Mouse (Mus musculus) stomach, embryonic 14.5 days (tissue): ENCODE results near the gene Kcne3. TPM values are rescaled to one million over a fixed set of nuclear protein-coding genes. Genes with fewer than 3 reads are reported as not detected.
A peak's percentile ranks its signal among the peaks of the same experiment; 100 is the strongest.

Source experiments
- ATAC-seq: fragments of 200-750 bp; cut with Nextera tagmentation; 2 replicates; pipeline ENCODE4 v1.8.0; 2017; ENCODE audit warnings: low read depth, moderate TSS enrichment; ENCODE audit not compliant: insufficient number of reproducible peaks, insufficient read depth, low FRiP score
- H3K27ac ChIP-seq: fragments of 300-500 bp; sonication (generic); 2 replicates; pipeline ENCODE4 v1.5.1; 2014; ENCODE audit warnings: mild to moderate bottlenecking, low read length, moderate library complexity, mixed read lengths
- H3K27me3 ChIP-seq: fragments of 300-500 bp; sonication (generic); 2 replicates; pipeline ENCODE4 v1.6.1; 2014; ENCODE audit warnings: low read length, control low read depth, mixed read lengths; ENCODE audit not compliant: control insufficient read depth, insufficient read depth
- H3K36me3 ChIP-seq: fragments of 300-500 bp; sonication (generic); 2 replicates; pipeline ENCODE4 v1.6.1; 2014; ENCODE audit warnings: mild to moderate bottlenecking, control low read depth, low read length, moderate library complexity, mixed read lengths; ENCODE audit not compliant: control insufficient read depth, insufficient read depth
- H3K4me1 ChIP-seq: fragments of 300-500 bp; sonication (generic); 2 replicates; pipeline ENCODE4 v1.6.1; 2014; ENCODE audit warnings: low read length, control low read depth, mixed read lengths; ENCODE audit not compliant: control insufficient read depth, insufficient read depth
- H3K4me2 ChIP-seq: fragments of 300-500 bp; sonication (generic); replicated peaks from 2 replicates; pipeline ENCODE4 v1.6.1; 2014; ENCODE audit warnings: low read depth, low read length, control low read depth
- H3K4me3 ChIP-seq: fragments of 300-500 bp; sonication (generic); 2 replicates; pipeline ENCODE4 v1.5.1; 2014; ENCODE audit warnings: low read depth, low read length, control low read depth
- H3K9ac ChIP-seq: fragments of 300-500 bp; sonication (generic); replicated peaks from 2 replicates; pipeline ENCODE4 v1.6.1; 2014; ENCODE audit warnings: low read depth, mild to moderate bottlenecking, control low read depth, low read length, moderate library complexity, mixed read lengths
- H3K9me3 ChIP-seq: fragments of 300-500 bp; sonication (generic); 2 replicates; pipeline ENCODE4 v1.6.1; 2016; ENCODE audit warnings: low read depth, low read length, control low read depth; ENCODE audit not compliant: control insufficient read depth
- WGBS: fragments of 180-500 bp; shearing (Covaris S2); extraction: QIAGEN DNeasy Blood & Tissue Kit; methylation state at CpG from one replicate; pipeline ENCODE4 v1.1.7; 2014; 5-methylcytosine and 5-hydroxymethylcytosine counted together
- polyA plus RNA-seq: library from polyadenylated mRNA; unstranded; fragments of >200 nt; fragmentation: Nextera tagmentation; extraction: Ambion mirVana; gene quantifications from 2 replicates; pipeline ENCODE4 v1.2.1, GENCODE M21; 2014

The Kcne3 gene
- polyA plus RNA-seq, 1 experiment from 2014 or later, result 23.0 TPM

DNA sequence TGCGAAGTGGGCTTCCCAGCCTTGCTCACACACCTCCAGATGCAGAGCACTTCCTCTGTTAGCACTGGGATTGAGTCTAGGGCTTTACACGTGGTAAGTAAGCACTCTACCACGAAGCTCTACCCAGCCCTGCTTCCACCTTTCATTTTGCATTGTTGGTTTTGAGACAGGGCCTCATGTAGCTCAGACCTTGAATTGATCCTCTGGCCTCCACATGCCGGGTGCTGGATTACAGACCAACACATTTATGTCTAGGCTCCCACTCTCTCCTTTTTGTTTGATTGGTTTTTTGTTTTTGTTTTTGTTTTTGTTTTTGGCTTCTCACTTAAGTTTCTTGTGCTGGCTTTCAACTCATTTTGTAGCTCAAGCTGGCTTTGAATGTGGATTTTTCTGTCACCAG lies 5.5 kb upstream of the Kcne3 start:
- no peaks in the 10 kb centered on the region for H3K4me1 ChIP-seq
- H3K9me3 ChIP-seq, result no peaks in the 10 kb centered on the region
- no peaks in the 10 kb centered on the region for H3K27me3 ChIP-seq
- no peak overlapping the region for H3K4me3 ChIP-seq
- H3K36me3 ChIP-seq, result no peaks in the 10 kb centered on the region
- H3K27ac ChIP-seq, result no peak overlapping the region
- no peak for ATAC-seq
- H3K4me2 ChIP-seq, result no peak overlapping the region
- WGBS, result 57% methylated on average over 4 of the region's 4 CpGs
- H3K9ac ChIP-seq, result no peak overlapping the region

DNA sequence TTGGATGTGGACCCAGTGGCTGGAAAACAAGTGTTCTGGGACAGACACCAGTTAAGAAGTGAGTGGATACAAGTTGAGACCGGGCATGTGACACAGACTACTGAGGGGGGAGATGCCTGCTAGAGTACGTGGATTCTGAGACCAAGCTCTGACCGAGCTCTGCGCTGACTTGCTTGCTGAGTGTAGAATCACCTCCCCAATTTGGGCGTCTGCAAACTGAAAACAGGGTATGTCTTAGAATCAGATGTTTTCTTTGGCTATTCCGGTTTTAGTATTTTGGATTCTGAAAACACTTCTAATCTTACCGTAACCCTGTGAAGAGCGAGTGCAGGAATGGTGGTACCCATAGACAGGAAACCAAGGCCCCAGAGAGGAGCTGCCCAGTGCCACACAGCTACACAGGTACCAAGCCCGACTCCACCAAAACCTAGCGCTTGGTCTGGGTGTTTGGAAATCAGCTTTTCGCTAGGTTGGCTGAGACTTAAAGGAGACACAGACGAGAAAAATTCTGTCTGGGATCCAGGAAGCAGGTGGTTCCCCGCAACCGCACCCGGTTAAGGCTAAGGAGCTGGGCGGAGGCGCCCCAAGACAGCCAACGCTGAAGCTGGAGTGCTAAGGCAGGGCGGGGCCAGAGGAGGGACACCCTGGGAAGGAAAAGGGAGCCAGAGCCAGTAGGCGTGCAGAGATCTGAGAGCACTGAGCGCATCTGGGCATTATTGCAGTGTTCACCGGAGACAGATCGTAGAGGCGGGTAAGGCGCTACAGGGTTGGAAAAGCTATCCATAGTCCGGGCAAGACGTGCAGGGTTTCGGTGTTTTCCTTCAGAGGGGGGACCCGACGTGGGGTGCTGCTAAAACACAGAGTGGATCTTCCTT lies 2.0 kb downstream of the Kcne3 start:
- Histone ChIP-seq H3K9me3 (no peaks in the 10 kb centered on the region), H3K4me3 (peak overlapping the region; percentile 36), H3K36me3 (no peaks in the 10 kb centered on the region), H3K27ac (no peak overlapping the region), H3K9ac (no peak overlapping the region), H3K4me1 (peaks cover 7% of the 10 kb centered on the region), H3K27me3 (0 out of 2 replicates have a peak, but pooled peaks cover 11% of the 10 kb centered on the region), H3K4me2 (peak overlapping the region; percentile 61)
- peak; percentile 87 for ATAC-seq
- 7% methylated on average over 30 of the region's 30 CpGs for WGBS

DNA sequence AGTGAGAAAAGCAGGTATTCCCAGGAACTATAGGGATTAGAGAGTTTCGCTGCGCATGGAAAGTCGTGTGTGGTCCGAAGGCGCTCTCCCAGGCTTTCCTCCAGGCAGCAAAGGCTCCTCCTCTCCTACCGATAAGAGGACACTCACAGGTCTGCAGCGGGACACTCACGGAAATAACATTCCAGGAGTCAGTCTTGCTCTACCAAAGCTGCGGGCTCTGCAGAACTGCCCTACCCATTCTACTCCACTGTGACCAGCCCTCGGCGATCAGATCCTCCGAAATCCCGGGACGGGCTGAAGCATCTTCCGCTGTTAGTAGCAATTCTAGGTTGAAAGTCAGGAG lies 2.6 kb downstream of the Kcne3 start:
- Histone ChIP-seq H3K4me2 (peak overlapping the region; percentile 61), H3K36me3 (no peaks in the 10 kb centered on the region), H3K4me3 (peak overlapping the region; percentile 36), H3K9me3 (no peaks in the 10 kb centered on the region), H3K4me1 (peaks cover 7% of the 10 kb centered on the region), H3K27me3 (0 out of 2 replicates have a peak, but pooled peaks cover 11% of the 10 kb centered on the region), H3K27ac (no peak overlapping the region), H3K9ac (no peak overlapping the region)
- 1% methylated on average over 15 of the region's 15 CpGs for WGBS
- ATAC-seq, result 0 out of 2 replicates have a peak, but pooled peaks have one; percentile 40

DNA sequence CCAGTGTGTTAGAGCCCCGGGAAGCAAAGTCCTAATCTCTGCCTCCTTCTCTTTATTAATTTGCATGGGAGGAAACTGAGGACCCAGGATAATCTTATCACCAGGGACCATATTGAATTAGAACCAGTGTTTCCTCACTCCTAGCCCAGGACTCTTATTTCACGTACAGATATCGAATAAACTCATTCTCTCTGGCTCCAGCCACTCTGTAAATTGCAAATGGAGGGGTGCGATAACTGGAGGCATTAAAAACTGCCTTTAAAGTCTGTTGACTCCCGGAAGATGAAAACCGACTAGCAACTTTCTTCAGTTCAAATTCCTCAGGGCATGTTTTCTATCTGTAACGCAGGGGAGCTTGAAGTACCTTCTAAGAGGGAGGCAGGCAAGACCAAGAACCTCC lies 3.1 kb downstream of the Kcne3 start:
- H3K27ac ChIP-seq, result no peak overlapping the region
- WGBS, result 59% methylated on average over 7 of the region's 7 CpGs

DNA sequence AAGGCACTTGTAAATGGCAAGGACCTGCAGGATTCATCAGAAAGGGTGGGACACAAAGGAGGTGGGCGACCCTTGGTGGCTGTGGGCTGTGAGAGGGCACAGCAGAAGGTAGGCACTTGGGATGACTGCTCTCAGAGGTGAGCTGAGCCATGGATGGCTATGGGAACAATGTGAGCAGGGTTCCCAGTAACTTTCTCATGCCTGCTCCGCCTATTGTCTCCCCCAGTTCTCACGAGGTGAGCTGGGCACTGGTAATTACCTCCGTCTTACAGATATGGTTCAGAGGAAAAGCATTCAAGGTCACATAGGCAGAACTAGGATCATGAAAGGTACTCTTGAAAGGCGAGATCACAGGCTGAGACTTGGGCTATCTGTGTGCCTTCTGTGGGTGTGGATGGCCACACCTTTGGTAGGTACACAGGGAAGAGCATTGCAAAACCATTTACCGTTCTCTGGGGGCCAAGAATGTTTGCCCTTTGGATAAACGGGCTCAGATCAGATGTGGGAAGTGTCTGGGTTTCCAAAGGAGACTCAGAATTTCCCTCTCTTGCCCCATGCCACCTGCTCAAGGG lies 3.6 kb downstream of the Kcne3 start:
- 0 out of 2 replicates have a peak, but pooled peaks cover 11% of the 10 kb centered on the region for H3K27me3 ChIP-seq
- no peaks in the 10 kb centered on the region for H3K9me3 ChIP-seq
- H3K36me3 ChIP-seq, result no peaks in the 10 kb centered on the region
- ATAC-seq, result peak; percentile 38; the same call in 1 of the 2 replicates
- peaks cover 7% of the 10 kb centered on the region for H3K4me1 ChIP-seq
- WGBS, result 57% methylated on average over 7 of the region's 7 CpGs
- H3K27ac ChIP-seq, result no peak overlapping the region
- H3K4me3 ChIP-seq, result no peak overlapping the region
- peak overlapping the region; percentile 61; the same call in 1 of the 2 replicates for H3K4me2 ChIP-seq
- no peak overlapping the region for H3K9ac ChIP-seq

More for the DNA sequence above, 3.1 kb downstream of the Kcne3 start:
- H3K36me3 ChIP-seq, result no peaks in the 10 kb centered on the region
- H3K4me3 ChIP-seq, result peak overlapping the region; percentile 36
- peaks cover 7% of the 10 kb centered on the region for H3K4me1 ChIP-seq
- no peaks in the 10 kb centered on the region for H3K9me3 ChIP-seq
- H3K4me2 ChIP-seq, result peak overlapping the region; percentile 61
- ATAC-seq, result no peak
- 0 out of 2 replicates have a peak, but pooled peaks cover 11% of the 10 kb centered on the region for H3K27me3 ChIP-seq
- no peak overlapping the region for H3K9ac ChIP-seq

DNA sequence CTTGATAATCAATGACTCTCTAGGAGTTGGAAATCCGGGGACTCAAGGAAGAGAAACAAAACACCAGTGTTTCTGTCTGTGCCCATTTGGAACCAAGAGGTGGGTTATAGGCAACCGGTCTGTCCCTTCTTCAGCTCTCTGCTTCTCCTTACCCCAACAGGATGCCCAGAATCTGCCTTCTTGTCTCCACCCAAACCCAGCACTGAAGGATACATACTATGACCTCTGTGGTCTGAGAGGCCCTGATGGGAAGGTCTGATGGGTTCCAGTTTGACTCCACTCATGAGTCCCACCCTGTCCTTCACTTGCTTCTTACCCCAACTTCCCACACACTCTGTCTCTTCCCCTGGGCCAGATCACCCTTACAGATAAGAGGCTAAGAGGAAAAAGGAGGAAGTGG lies 4.9 kb downstream of the Kcne3 start:
- 85% methylated on average over 2 of the region's 2 CpGs for WGBS
- H3K4me2 ChIP-seq, result no peak overlapping the region
- no peaks in the 10 kb centered on the region for H3K36me3 ChIP-seq
- no peak overlapping the region for H3K9ac ChIP-seq
- 0 out of 2 replicates have a peak, but pooled peaks cover 11% of the 10 kb centered on the region for H3K27me3 ChIP-seq
- no peaks in the 10 kb centered on the region for H3K9me3 ChIP-seq
- H3K4me3 ChIP-seq, result no peak overlapping the region
- peaks cover 7% of the 10 kb centered on the region for H3K4me1 ChIP-seq
- H3K27ac ChIP-seq, result no peak overlapping the region
- ATAC-seq, result no peak

DNA sequence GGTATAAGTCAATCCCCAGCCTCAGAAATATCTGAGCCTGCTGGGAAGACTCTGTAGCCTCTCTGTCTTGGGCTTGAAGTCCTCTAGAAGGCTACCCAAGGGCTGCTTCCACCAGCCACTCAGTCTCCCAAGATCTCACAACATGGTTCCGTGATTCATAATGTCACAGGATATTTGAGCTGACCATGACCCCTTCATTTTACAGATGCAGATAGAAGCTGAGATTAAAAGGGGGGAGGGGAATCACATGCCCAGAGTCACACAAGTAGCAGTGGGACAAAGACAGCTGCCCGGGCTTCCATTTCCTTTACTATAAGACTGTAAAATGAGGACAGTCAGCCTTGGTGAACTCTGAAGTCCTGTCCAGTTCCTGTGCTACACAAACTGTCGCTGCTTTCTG lies 5.3 kb downstream of the Kcne3 start:
- 87% methylated on average over 3 of the region's 3 CpGs for WGBS
- 0 out of 2 replicates have a peak, but pooled peaks cover 11% of the 10 kb centered on the region for H3K27me3 ChIP-seq
- H3K4me1 ChIP-seq, result peaks cover 7% of the 10 kb centered on the region
- ATAC-seq, result no peak
- H3K9me3 ChIP-seq, result no peaks in the 10 kb centered on the region
- H3K4me2 ChIP-seq, result no peak overlapping the region
- no peaks in the 10 kb centered on the region for H3K36me3 ChIP-seq
- no peak overlapping the region for H3K4me3 ChIP-seq
- H3K9ac ChIP-seq, result no peak overlapping the region
- H3K27ac ChIP-seq, result no peak overlapping the region

DNA sequence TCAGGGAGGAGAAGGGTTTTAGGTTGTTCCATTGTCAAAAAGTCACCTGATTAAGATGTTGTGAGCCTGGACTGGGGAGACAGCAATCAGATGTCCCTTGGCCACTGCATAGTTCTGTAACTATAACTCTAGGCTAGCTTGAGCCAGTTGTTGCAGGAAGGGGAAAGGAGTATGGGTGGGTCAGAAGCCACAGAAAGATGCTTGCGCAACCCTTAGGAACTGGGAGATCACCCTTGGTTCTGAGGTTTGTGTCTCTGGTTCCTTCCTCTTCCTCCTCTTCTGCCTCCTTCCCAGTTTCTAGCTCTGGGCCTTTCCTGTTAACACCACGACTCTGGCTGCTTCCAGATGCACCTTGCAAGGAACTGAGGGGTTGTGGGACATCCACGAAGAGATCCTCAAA lies 6.1 kb downstream of the Kcne3 start:
- Histone ChIP-seq H3K27ac (no peak overlapping the region), H3K4me1 (peaks cover 7% of the 10 kb centered on the region), H3K36me3 (no peaks in the 10 kb centered on the region), H3K4me2 (no peak overlapping the region), H3K4me3 (no peak overlapping the region), H3K27me3 (0 out of 2 replicates have a peak, but pooled peaks cover 8% of the 10 kb centered on the region), H3K9ac (no peak overlapping the region), H3K9me3 (no peaks in the 10 kb centered on the region)
- WGBS, result 87% methylated on average over 3 of the region's 3 CpGs
- ATAC-seq, result no peak
